Mouse (Mus musculus): ENCODE results near the gene Ube2l6.

DNA sequence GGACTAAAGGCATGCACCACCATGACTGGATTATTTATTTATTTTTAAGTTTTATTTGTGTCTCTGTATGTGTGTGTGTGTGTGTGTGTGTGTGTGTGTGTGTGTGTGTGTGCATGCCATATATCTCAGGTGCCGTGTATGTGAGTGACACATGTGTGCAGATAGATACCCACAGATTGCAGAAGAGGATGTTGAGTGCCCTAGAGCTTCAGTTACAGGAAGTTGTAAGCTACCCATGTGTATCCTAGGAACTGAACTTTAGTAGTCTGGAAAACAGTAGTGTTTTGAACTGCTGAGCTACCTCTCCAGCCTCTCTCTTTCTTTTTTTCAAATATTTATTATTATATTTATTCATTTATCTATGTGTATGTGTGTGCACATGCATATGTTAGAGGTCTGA lies 15.3 kb upstream of the Ube2l6 start:
- TF ChIP-seq CTCF (IDR thresholded peaks at IDR 0.05; ENCODE audit: low read depth), result no peak
- no peak for TF ChIP-seq EP300 (optimal IDR thresholded peaks at IDR 0.05)

Data from stomach, postnatal 0 days (tissue).